Mouse (Mus musculus) monocyte, adult 5-6 weeks (primary cell): ENCODE measurements around the gene Gapdh. TPM values are rescaled to one million over a fixed set of nuclear protein-coding genes. Genes with fewer than 3 reads are reported as not detected.

Source experiments
- ATAC-seq: fragments of 153-309, 156-312 bp; replicated peaks from 2 replicates; pipeline ENCODE4 v1.8.0; 2017; ENCODE audit warnings: mild to moderate bottlenecking; ENCODE audit not compliant: low TSS enrichment, insufficient number of reproducible peaks, severe bottlenecking, poor library complexity, low FRiP score
- total RNA-seq: library from RNA; stranded (forward); fragments of 200-1000, 200-491, 200-594 nt; gene quantifications from 3 replicates; pipeline ENCODE4 v1.2.3, GENCODE M21; 2017

Gene Gapdh
- total RNA-seq, 1 experiment from 2014 or later, result 353 TPM

DNA sequence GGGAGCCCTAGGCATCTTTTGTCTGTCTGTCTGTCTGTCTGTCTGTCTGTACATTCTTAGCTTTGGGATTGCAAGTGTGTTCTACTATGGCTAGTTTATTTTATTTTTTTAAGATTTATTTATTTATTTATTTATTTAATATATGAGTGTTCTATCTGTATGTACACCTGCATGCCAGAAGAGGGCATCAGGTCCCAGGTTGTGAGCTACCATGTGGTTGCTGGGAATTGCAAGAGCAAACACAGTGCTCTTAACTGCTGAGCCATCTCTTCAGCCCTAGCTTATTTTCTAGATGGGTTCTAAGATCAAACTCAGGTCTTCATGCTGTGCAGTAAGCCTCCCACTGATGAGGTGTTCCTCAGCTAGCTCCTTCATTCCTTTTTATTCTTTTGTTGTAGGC, 11.7 kb downstream of the Gapdh start:
- ATAC-seq, result no peak

DNA sequence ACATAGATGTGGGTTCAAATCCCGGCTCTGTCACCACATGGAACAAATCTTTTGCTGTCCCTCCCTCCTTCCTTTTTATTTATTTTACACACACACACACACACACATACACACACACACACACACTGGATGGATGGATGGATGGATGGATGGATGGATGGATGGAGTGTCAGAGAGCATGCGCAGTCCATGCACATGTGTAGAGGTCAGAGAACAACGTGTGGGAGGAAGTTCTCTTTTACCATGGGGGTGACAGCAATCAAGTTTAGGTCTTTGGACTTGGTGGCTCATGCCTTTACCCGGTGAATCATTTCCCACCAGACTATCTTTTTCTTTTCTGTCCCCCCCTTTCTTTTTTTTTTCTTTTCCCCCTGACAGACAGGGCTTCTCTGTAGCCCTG, 12.6 kb downstream of the Gapdh start:
- ATAC-seq, result no peak

DNA sequence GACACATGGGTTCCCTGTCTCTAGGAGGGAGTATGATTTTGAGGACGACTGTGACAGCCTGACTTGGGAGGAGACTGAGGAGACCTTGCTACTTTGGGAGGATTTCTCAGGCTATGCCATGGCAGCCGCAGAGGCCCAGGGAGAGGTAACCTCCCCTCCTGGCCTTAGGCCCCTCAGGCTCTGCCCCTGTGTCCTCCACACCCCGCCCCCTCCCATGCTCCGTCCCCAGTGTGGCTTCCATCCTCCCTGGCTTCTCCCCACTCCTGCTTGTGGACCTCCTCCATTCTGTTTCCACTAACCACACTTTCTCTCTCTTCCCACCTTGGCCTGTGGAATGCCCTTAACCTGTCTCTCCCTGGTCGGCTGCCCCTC, 13.3 kb downstream of the Gapdh start:
- ATAC-seq, result no peak

DNA sequence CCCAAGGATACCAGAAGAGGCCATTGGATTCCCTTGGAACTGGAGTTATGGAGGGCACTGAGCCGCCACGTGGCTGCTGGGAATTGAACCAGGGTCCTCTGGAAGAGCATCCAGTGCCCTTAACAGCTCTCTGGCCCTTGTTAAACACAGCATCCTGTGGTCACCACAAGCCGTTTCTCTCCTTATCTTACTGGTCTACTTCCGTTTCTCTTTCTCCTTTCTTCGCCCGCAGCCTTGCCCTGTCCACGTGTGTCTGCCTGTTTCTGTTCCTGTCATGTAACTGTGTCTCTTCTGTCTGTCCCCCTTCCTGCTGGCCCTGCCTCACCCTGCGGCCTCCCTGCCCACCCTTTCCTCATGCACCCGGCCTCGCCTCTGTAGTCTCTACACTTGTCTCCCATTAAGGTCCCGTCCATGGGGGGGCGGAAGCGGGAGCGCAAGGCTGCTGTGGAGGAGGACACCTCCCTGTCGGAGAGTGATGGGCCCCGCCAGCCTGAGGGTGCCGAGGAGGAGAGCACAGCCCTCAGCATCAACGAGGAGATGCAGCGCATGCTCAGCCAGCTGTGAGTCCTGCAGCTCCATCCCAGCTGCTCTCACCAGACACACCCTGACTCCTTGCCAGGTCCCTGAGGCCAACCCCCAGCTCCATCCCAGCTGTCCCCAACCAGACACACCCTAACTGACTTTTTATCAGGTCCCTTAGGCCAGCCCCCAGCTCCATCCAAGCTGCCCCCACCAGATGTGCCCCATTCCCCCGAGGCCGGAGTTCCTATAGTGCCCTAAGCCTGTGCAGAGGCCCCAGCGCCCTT, 13.9 kb downstream of the Gapdh start:
- ATAC-seq, result 0 out of 2 replicates have a peak, but pooled peaks have one; percentile 23

DNA sequence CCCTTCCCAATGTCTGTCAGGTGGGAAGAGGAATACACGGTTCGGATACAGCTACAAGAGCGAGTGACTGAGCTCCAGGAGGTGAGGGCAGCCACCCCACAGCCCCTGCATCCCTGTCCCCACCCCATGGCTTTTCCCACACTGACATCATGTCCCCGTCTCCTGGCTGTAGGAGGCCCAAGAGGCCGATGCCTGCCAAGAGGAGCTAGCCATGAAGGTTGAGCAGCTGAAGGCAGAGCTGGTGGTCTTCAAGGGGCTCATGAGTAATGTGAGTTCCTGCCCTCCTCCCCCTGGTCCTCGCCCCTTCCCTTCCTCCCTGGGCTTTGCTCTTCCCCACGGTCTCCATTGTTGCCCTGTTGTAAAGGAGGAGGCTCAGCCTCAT, 16.7 kb downstream of the Gapdh start:
- no peak for ATAC-seq

DNA sequence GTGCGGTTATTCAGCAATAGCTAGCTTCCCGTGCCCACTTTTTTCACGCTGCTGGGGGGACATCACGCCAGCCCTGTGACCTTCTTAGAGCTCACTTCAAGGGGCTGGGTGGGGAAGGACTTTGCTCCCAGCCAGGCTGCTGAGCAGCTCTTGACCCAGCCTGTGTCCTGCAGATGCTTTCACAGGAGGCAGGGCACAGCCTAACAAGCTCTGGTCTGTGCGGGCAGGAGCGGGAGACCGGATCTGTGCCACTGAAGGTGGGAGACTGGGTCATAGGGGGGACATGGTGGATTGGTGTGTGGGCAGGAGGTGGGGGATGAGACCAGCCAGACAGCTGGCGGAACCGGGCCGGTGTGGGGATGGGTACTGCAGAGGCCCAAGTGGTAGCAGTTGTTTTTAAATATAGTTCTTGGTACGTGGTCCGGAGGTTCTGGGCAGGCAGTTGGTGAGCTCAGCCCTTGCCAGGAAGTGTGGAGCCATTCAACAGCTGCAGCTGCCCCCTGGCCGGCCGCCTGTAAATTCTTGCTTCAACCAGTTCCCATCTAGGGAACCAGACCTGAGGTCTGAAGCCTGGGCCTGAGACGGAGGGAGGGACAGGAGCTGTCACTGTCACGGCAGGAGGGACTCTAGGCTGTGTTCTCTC, 17.2 kb downstream of the Gapdh start:
- no peak for ATAC-seq

DNA sequence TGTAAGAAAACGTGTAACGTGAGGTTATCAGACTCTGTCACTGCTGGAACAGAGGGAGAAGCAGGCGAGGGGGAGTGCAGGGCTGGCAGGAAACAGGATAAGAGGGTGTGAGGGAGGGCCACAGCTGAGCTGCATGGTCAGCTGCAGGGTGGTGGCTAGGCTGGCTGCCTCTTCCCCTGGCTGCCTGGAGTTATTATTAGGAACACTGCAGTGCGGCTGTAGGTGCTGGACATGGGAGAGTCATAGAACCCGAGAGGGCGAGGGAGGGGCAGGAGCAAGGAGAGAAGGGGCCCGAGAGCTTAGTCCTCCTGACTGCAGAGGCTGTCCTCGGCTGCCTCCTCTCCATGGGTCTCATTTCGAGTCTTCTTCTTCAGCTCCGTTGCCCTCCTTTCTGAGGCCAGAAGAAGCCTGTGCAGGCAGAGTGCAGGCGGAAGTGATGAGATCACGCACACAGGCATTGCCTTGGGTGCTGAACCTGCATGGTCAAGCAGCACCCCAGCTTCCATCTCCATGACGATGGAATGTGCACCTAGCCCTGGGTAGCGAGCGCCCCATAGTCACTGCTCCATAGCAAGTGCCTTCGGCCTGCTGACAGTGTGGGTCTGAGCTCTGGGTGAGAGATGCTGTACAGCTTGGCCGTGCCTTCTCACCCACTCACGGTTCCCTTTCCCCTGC, 17.9 kb downstream of the Gapdh start:
- no peak for ATAC-seq

DNA sequence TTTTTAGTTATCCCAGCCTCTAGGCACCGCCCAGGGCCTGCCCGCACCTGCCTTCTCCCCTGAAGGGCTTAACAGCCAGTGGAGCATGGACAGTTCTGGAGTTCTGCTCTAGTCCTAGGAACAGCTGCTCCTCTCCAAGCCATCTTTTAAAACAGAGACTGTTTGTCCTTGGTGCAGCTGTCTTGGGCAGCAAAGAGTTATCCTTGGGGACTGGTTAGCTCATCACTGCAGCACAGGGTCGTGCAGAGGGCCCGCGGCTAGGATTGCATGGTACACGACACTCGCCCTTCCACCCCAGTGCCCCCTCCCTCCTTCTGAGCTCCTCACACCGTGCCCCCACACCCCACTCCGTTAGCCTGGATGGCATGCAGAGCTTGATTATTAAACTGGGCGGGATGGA, 18.9 kb downstream of the Gapdh start:
- ATAC-seq, result no peak

DNA sequence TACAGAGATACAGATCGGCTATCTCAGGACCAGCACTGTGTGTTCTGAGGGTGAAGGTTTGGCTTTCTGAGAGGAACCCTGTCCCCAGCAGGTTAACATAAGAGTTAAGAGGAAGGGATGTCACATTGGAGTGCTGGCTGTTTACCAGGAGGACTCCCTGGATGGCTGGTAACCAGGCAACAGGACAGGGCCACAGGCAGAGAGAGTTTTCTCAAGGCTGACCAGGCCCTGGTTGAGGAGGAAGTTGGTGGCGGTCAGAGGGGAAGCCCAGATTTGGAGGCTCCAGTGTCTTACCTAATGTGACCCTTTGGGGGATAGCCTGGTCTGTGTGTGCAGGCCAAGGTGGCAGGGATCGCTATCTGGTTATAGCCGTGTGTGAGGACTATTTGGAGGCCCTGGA, 19.5 kb downstream of the Gapdh start:
- peak; percentile 44 for ATAC-seq

DNA sequence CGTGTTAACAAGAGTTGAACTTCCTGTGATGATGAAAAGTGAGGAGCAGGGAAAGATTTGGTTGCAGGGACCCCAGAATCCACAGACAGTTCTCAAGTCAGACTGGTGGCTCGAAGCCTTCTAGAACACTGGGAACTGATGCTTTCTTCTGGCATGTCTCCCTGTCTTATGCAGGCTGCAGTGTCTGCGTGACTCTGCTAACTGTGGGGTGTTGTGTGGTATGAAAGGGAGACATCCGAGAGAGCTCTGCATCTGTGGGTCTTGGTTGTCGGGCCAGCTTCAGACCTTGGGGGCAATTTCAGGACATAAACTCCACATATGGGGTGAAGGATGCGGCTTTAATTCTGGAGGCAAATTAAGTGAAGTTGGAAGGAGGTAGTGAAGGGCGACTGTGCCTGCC, 20.1 kb downstream of the Gapdh start:
- ATAC-seq, result no peak

DNA sequence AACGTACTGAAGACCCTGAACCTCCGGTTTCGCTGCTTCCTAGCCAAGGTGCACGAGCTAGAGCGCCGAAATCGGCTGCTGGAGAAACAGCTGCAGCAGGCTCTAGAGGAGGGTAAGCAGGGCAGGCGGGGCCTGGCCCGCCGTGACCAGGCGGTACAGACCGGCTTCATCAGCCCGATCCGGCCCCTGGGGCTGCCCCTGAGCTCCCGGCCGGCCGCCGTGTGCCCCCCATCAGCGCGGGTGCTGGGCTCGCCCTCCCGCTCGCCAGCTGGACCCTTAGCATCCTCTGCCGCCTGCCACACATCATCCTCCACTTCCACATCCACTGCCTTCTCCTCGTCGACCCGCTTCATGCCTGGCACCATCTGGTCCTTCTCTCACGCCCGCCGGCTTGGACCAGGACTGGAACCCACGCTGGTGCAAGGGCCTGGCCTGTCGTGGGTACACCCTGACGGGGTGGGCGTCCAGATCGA, 20.8 kb downstream of the Gapdh start:
- ATAC-seq, result no peak

DNA sequence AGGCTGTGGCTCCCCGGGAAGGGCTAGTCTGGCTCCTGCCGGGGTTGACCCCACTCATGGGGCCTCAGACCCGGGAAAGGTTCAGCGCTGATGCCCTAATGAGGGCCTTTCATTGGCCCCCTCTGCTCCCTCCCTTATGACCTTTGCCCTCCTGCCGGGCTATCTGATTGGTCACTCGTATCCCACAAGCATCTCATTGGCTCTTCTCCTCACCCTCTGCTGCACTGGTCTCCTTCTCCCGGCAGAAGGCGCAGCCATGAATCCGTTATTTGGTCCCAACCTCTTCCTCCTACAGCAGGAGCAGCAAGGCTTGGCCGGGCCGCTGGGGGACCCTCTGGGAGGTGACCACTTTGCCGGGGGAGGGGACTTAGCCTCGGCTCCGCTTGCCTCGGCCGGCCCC, 21.3 kb downstream of the Gapdh start, which contains the start of gene Iffo1:
TSS of gene Iffo1 (plus strand) at position 241 of the 400 bp plus-strand sequence.
- peak; percentile 92 for ATAC-seq

DNA sequence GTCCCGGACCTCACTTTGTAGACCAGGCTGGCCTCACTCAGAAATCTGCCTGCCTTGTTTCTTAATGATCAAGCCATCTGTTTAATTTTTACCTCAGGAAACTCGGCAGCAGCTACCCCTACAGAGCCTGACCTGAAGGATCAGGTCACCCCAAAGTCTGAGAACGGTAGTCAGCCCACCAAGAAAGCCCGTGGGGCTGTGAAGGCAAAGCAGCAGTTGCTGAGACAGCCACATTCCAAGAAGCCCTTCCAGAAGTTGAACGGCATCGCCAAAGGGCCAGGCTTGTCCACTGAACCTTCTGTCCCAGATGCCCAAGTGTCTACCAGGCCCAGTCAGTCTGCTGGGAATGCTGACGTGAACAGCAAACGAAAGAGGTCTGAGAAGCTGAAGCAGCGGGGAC, 22.4 kb downstream of the Gapdh start:
- ATAC-seq, result no peak

DNA sequence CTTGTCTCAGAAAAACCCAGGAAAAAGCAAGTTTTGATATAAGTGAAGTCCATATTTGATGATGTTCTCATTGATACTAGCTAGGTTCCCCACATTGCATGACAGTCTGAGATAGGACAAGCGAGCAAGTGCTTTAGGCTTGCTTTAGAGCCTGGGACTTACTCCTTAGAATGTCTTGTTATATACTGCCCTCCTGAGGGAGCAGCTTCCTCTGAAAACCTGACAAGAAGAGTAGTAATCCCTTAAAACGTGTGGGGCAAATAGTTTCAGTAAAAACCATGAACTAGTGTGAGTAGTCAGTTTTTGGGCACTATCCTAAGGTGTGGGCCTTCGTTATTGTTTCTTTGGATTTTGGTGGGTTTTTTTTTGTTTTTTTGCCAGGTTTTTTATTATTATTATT, 23.1 kb downstream of the Gapdh start:
- no peak for ATAC-seq

DNA sequence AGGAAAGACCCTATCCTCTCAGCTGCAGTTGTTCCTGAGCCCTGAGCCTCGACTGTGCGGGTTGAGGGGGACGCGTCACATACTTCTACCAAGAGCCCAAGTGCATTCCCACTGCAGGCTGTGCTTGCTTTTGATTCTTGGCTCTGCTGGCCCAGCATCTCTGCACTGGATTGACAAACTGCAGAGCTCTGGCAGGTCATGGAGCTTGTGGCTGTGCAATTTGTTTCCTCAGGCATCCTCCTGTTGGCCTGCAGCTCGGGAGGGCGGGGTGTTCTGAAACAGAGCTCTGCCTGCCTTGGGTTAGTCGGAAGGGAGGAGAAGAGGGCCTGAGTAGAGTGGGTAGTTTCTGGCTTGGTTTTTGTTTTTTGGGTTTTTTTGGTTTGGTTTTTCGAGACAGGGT, 23.8 kb downstream of the Gapdh start:
- no peak for ATAC-seq

DNA sequence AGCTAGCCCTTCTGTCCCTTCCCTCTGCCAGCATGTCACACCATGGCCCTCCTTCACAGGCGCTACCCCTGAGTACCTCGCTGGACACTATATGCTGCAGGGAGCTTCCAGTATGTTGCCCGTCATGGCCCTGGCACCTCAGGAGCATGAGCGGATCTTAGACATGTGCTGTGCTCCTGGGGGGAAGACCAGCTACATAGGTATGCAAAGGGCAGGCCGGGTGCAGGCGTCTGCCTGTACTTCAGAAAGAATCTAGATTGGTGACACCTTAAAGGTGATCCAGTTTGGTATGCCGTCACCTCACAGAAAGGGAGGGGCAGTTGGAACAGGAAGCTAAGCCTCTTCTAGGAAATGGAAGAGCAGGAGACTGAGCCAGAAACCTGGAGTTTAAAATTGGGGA, 26.5 kb downstream of the Gapdh start:
- no peak for ATAC-seq

DNA sequence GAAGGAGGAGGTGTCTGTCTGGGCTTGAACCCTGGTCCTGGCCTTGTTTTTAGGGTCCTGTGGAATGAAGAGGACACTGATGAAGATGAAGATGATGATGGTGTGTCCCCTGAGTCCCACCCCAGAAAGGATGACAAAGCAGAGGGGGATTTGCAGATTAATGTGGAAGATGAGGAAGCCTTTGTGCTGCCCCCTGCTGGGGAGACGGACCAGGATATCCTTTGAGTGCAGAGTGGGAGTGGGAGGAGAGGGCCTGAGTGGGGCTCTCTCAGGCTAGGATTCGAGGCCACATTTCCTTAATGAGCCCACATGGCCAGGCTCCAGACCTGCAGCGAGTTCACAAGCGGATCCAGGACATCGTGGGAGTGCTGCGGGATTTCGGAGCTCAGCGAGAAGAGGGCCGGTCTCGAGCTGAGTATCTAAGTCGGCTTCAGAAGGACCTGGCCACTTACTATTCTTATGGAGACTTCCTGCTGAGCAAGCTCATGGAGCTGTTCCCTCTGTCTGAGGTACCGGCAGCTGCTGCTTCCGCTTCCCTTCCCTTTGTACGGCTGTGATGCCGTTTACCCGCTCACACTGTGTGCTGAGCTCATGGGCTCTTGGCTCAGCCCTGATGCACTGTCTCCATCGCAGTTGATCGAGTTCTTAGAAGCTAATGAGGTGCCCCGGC, 29.1 kb downstream of the Gapdh start:
- no peak for ATAC-seq

DNA sequence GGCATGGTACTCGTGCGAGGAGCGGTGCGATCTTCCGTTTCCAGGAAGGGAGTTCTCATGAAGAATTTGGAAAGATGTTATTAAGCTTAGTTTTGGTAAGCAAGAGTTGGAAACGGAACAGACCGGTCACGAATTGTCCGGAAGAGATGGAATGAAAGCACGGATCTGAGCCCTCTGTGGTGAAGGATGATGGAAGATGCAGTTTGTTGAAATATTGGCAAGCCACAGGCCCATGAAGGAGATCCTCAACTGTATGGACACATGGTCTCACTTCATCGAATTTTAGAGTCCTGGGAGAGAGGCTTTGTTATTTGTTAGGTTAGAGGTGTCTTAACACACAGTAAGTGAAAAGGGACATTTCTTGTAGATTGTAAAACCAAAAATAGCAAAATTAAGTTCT, 33.8 kb downstream of the Gapdh start:
- no peak for ATAC-seq
